Mouse (Mus musculus) spleen, adult 2 months (tissue): ENCODE measurements around the gene Myo16.

Experiments
- CTCF ChIP-seq: fragments of 200-500 bp; IDR thresholded peaks from 2 replicates; pipeline ENCODE4 v1.5.1; 2011; ENCODE audit warnings: mild to moderate bottlenecking, inconsistent platforms; ENCODE audit not compliant: insufficient read depth, insufficient read length, insufficient replicate concordance; ENCODE audit errors: extremely low read depth
- POLR2A ChIP-seq: fragments of 200-500 bp; IDR thresholded peaks from 2 replicates; pipeline ENCODE4 v1.6.1; 2011; ENCODE audit warnings: low read depth, low read length, inconsistent platforms

DNA sequence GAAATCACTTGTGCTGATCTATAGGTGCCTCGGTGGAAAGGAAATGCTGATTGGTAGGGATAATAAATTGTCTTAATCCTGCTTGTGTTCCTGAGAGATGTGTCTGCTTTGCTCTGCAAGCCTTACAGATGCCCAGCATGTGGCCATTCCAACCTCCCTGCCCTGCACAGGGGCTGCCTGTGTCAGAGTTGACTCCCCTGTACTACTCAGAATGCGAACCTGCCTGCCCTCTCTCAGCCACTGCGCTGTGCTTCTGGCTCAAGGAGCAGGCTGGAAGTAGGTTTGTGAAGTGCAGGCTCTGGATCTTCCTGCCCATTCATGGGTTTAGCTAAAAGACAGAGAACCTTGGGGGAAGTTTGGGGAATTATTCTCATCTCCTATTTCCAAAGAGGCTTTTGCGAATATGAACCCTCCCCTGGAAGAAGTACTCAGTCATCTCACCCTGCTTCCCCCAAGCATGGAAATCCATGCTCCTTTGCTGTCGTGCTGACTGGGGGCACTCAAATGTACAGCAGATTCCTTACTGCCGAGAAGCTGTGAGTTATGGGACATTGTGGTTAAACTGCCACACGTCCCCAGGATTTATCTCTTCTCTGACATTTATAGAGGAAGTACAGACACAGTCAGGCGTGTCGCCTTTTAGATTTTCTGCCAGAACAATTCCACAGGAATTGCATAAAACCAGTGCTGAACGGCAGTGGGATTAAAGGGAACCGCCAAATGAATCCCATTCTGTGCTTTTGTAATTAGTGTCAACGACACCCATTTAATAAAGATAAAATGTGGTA is 452.5 kb downstream of the Myo16 start:
- TF ChIP-seq CTCF, result no peak
- no peak for TF ChIP-seq POLR2A
